Mouse (Mus musculus): ENCODE data around the gene Vapa. TPM values are rescaled to one million over a fixed set of nuclear protein-coding genes. Genes with fewer than 3 reads are reported as not detected.

Vapa gene
- total and polyA plus RNA-seq, 3 experiments = 51.4 to 158 (median 151) TPM

DNA sequence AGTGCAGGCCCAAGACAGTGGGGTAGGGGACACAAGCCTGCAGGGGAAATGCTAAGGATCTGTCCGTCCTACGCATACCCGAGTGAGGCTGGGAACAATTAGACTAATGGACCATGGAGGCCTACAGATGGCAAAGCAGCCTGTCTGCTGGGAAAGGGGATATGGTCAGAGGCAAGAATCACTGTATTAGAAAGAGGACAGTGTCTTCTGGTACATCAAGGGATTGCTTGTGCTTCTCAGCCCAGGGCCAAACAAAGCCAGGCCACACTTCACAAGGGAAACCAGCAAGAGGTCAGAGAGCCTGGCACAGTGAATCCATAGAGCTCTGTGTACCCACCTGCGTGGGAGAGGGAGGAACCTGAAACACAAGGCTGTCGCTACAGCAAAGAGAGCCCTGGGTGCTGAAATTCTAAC, 29.2 kb upstream of the Vapa start:
- Histone ChIP-seq H3K9ac (ENCODE audit: insufficient read depth, low read depth) (no peak overlapping the region), H3K4me2 (ENCODE audit: insufficient read depth, low read depth, poor library complexity, severe bottlenecking) (no peak overlapping the region), H3K4me1 (ENCODE audit: control insufficient read depth in 1 of 2, insufficient read depth in 2 of 2) (peaks cover 0 to 7% of the 10 kb centered on the region in 2 experiments; a peak in 2 of 4 replicates), H3K4me3 (replicated peaks in 1 of 3; ENCODE audit: low read depth in 2 of 3, low read length in 2 of 3, poor library complexity in 1 of 3) (no peak overlapping the region), H3K27me3 (replicated peaks) (no peaks in the 10 kb centered on the region), H3K9me3 (replicated peaks; ENCODE audit: low read length) (no peaks in the 10 kb centered on the region), H3K79me2 (replicated peaks; ENCODE audit: control insufficient read depth, extremely low read depth, insufficient read depth, poor library complexity, severe bottlenecking) (no peaks in the 10 kb centered on the region), H3K27ac (ENCODE audit: insufficient read depth, low read depth) (no peak overlapping the region), H3K36me3 (replicated peaks in 1 of 2; ENCODE audit: control insufficient read depth in 1 of 2, insufficient read depth in 1 of 2, low read length in 1 of 2) (no peaks in the 10 kb centered on the region)
- dilution Hi-C loops (cut with MboI; ENCODE audit: extremely low pct_ligation_motif_present, extremely low pct_unique_long_range_greater_than_20kb, low sequenced_read_pairs) (no loop called here), in situ Hi-C loops (cut with MboI; ENCODE audit: low pct_ligation_motif_present, low pct_unique_long_range_greater_than_20kb, low sequenced_read_pairs) (no loop called here)
- no peak for DNase-seq (ENCODE audit: extremely low read depth)
- no peak for TF ChIP-seq NRF1 (IDR thresholded peaks at IDR 0.05; ENCODE audit: low read depth, low read length)
- no peak for TF ChIP-seq IRF4 (IDR thresholded peaks at IDR 0.05; ENCODE audit: low read depth, low read length)

DNA sequence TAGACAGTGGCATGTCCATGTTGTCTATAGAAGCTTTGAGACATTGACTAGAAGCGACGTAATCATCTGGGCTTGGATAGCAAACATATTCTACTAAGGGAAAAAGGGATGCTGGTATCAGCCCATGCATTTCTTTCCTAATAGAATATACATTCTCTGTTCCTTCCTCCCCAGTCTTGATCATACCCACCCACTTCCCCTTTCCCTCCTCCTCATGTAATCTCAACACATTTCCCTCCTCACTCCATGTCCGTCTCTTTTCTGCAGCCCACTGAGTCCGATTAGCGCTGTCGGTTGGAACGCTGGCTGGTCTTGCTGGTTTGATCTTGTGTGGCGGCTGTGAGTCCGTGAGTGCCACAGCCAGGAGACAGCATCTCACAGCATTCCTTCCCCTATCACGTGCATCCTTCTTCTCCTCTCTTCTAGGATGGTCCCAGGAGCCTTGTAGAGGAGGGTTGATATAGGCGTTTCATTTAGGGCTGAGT, 28.4 kb upstream of the Vapa start, which contains the start of gene Txndc2:
Gene Txndc2 (minus strand): TSS at position 435 of the 485 bp plus-strand sequence.
- dilution Hi-C loops (cut with MboI; ENCODE audit: extremely low pct_ligation_motif_present, extremely low pct_unique_long_range_greater_than_20kb, low sequenced_read_pairs) = no loop called here
- H3K9ac ChIP-seq (ENCODE audit: insufficient read depth, low read depth) = no peak within 1 kb of the TSS
- no peak within 1 kb of the TSS for H3K4me2 ChIP-seq (ENCODE audit: insufficient read depth, low read depth, poor library complexity, severe bottlenecking)
- no peak for TF ChIP-seq MAFK (IDR thresholded peaks at IDR 0.05; ENCODE audit: insufficient replicate concordance, low read length)
- no peak for TF ChIP-seq EP300 (IDR thresholded peaks at IDR 0.05; ENCODE audit: low read length)
- no peak for TF ChIP-seq BHLHE40 (IDR thresholded peaks at IDR 0.05; ENCODE audit: low read depth, low read length)
- no peak for TF ChIP-seq USF1 (IDR thresholded peaks at IDR 0.05; ENCODE audit: low read depth, low read length)
- no peak for TF ChIP-seq RAD21 (IDR thresholded peaks at IDR 0.05; ENCODE audit: low read depth, low read length)
- TF ChIP-seq CTCF (conservative IDR thresholded peaks at IDR 0.05 in 1 of 2, IDR thresholded peaks at IDR 0.05 in 1 of 2; ENCODE audit: low read depth in 2 of 2, low read length in 2 of 2) = no peak
- no peak for TF ChIP-seq MYC (IDR thresholded peaks at IDR 0.05; ENCODE audit: low read depth, low read length)
- no peak for TF ChIP-seq NRF1 (IDR thresholded peaks at IDR 0.05; ENCODE audit: low read depth, low read length)
- TF ChIP-seq RCOR1 (conservative IDR thresholded peaks at IDR 0.05; ENCODE audit: low read depth, low read length) = no peak
- no peak within 1 kb of the TSS for H3K27ac ChIP-seq (ENCODE audit: insufficient read depth, low read depth)
- no peaks in the 10 kb centered on the region for H3K79me2 ChIP-seq (replicated peaks; ENCODE audit: control insufficient read depth, extremely low read depth, insufficient read depth, poor library complexity, severe bottlenecking)
- DNase-seq (ENCODE audit: extremely low read depth) = no peak
- no peaks in the 10 kb centered on the region for H3K36me3 ChIP-seq (replicated peaks in 1 of 2; ENCODE audit: control insufficient read depth in 1 of 2, insufficient read depth in 1 of 2, low read length in 1 of 2)
- H3K9me3 ChIP-seq (replicated peaks; ENCODE audit: low read length) = no peaks in the 10 kb centered on the region
- no peak within 1 kb of the TSS for H3K4me3 ChIP-seq (replicated peaks in 1 of 3; ENCODE audit: low read depth in 2 of 3, low read length in 2 of 3, poor library complexity in 1 of 3)
- H3K27me3 ChIP-seq (replicated peaks) = no peaks in the 10 kb centered on the region
- peaks cover 0 to 7% of the 10 kb centered on the region in 2 experiments; a peak in 2 of 4 replicates for H3K4me1 ChIP-seq (ENCODE audit: control insufficient read depth in 1 of 2, insufficient read depth in 2 of 2)
- in situ Hi-C loops (cut with MboI; ENCODE audit: low pct_ligation_motif_present, low pct_unique_long_range_greater_than_20kb, low sequenced_read_pairs) = no loop called here

DNA sequence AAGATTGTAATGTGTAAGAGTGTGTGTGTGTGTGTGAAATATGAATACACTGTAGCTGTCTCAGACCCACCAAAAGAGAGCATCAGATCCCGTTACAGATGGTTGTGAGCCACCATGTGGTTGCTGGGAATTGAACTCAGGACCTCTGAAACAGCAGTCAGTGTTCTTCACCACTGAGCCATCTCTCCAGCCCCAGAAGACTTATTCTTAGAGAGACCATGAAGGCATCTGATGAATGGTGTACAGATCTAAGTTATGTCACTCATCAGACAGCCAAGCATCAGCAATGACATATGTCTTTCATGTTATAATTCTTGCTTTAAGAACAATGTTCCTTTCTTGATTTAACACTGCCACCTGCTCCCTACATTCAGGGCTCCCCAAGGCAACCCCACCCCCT, 25.8 kb upstream of the Vapa start:
- Histone ChIP-seq H3K27ac (ENCODE audit: insufficient read depth, low read depth) (no peak overlapping the region), H3K4me3 (replicated peaks in 1 of 3; ENCODE audit: low read depth in 2 of 3, low read length in 2 of 3, poor library complexity in 1 of 3) (no peak overlapping the region), H3K9ac (ENCODE audit: insufficient read depth, low read depth) (no peak overlapping the region), H3K36me3 (replicated peaks in 1 of 2; ENCODE audit: control insufficient read depth in 1 of 2, insufficient read depth in 1 of 2, low read length in 1 of 2) (no peaks in the 10 kb centered on the region), H3K4me1 (ENCODE audit: control insufficient read depth in 1 of 2, insufficient read depth in 2 of 2) (peaks cover 0 to 7% of the 10 kb centered on the region in 2 experiments; a peak in 2 of 4 replicates), H3K4me2 (ENCODE audit: insufficient read depth, low read depth, poor library complexity, severe bottlenecking) (no peak overlapping the region), H3K9me3 (replicated peaks; ENCODE audit: low read length) (no peaks in the 10 kb centered on the region), H3K27me3 (replicated peaks) (peaks cover 1% of the 10 kb centered on the region), H3K79me2 (replicated peaks; ENCODE audit: control insufficient read depth, extremely low read depth, insufficient read depth, poor library complexity, severe bottlenecking) (no peaks in the 10 kb centered on the region)
- in situ Hi-C loops (cut with MboI; ENCODE audit: low pct_ligation_motif_present, low pct_unique_long_range_greater_than_20kb, low sequenced_read_pairs) (no loop called here), dilution Hi-C loops (cut with MboI; ENCODE audit: extremely low pct_ligation_motif_present, extremely low pct_unique_long_range_greater_than_20kb, low sequenced_read_pairs) (no loop called here)
- no peak for TF ChIP-seq NELFE (IDR thresholded peaks at IDR 0.05; ENCODE audit: low read depth, low read length)
- peak; percentile 59; the same call in 1 of the 2 replicates for TF ChIP-seq TBP (conservative IDR thresholded peaks at IDR 0.05; ENCODE audit: low read depth, low read length)
- no peak for DNase-seq (ENCODE audit: extremely low read depth)

Data from CH12.LX (cell line).